Mouse (Mus musculus) CH12.LX (cell line): ENCODE data around the gene Tcea2. TPM values are rescaled to one million over a fixed set of nuclear protein-coding genes. Genes with fewer than 3 reads are reported as not detected.
A peak's percentile ranks its signal among the peaks of the same experiment; 100 is the strongest.

Source experiments
- DNase-seq: peaks from one replicate; pipeline ENCODE4 v3.0.0-alpha.2; 2013; ENCODE audit errors: extremely low read depth
- H3K27ac ChIP-seq: 2 replicates; pipeline ENCODE4 v1.5.1; 2012; ENCODE audit warnings: low read depth, mild to moderate bottlenecking, control low read depth, moderate library complexity; ENCODE audit not compliant: insufficient read depth
- H3K27me3 ChIP-seq: replicated peaks from 2 replicates; pipeline ENCODE3; 2012; ENCODE audit warnings: inconsistent platforms
- H3K36me3 ChIP-seq, 2 experiments: replicated peaks in 1 of 2; 2 replicates each; pipeline versions ENCODE3 to v1.6.1; 2012; ENCODE audit warnings: inconsistent platforms in 1 of 2, low read length in 1 of 2, mild to moderate bottlenecking in 1 of 2, mixed read lengths in 1 of 2, moderate library complexity in 1 of 2; ENCODE audit not compliant: control insufficient read depth in 1 of 2, insufficient read depth in 1 of 2
- H3K4me1 ChIP-seq, 2 experiments: 2 replicates each; pipeline ENCODE4 v1.6.1; 2012; ENCODE audit warnings: inconsistent platforms in 1 of 2, moderate library complexity in 1 of 2; ENCODE audit not compliant: insufficient read depth in 2 of 2, control insufficient read depth in 1 of 2
- H3K4me2 ChIP-seq: 2 replicates; pipeline ENCODE4 v1.6.1; 2012; ENCODE audit warnings: low read depth, mild to moderate bottlenecking, control low read depth; ENCODE audit not compliant: poor library complexity, insufficient read depth, severe bottlenecking
- H3K4me3 ChIP-seq, 3 experiments: fragments of 150-350 bp in 1 of 3; sonication (generic) in 1 of 3; replicated peaks in 1 of 3; 2 replicates each; pipeline versions ENCODE3 to v1.5.1; 2011 to 2012; ENCODE audit warnings: low read depth in 2 of 3, low read length in 2 of 3, mild to moderate bottlenecking in 2 of 3, moderate library complexity in 2 of 3, control low read depth in 1 of 3, improper control_type of control experiment in 1 of 3, inconsistent platforms in 1 of 3, mixed read lengths in 1 of 3; ENCODE audit not compliant: poor library complexity in 1 of 3
- H3K79me2 ChIP-seq: replicated peaks from 2 replicates; pipeline ENCODE4 v1.6.1; 2012; ENCODE audit warnings: mild to moderate bottlenecking, moderate library complexity; ENCODE audit not compliant: control insufficient read depth, poor library complexity, insufficient read depth, severe bottlenecking; ENCODE audit errors: extremely low read depth
- H3K9ac ChIP-seq: 2 replicates; pipeline ENCODE4 v1.6.1; 2012; ENCODE audit warnings: low read depth, mild to moderate bottlenecking, control low read depth, moderate library complexity; ENCODE audit not compliant: insufficient read depth
- H3K9me3 ChIP-seq: replicated peaks from 2 replicates; pipeline ENCODE3; 2012; ENCODE audit warnings: low read length, inconsistent platforms, mixed read lengths
- CTCF ChIP-seq, 2 experiments: IDR thresholded peaks in 1 of 2; conservative IDR thresholded peaks in 1 of 2; 2 replicates each; pipeline ENCODE4 v1.5.1; 2011 to 2012; ENCODE audit warnings: low read depth in 2 of 2, low read length in 2 of 2, improper control_type of control experiment in 1 of 2, inconsistent platforms in 1 of 2, mild to moderate bottlenecking in 1 of 2, moderate library complexity in 1 of 2
- E2F4 ChIP-seq: IDR thresholded peaks from 2 replicates; pipeline ENCODE4 v1.6.1; 2011; ENCODE audit warnings: low read depth, low read length, improper control_type of control experiment; ENCODE audit not compliant: insufficient replicate concordance
- ELF1 ChIP-seq: IDR thresholded peaks from 2 replicates; pipeline ENCODE4 v1.6.1; 2014; ENCODE audit warnings: low read depth, mild to moderate bottlenecking, inconsistent platforms, low read length, improper control_type of control experiment
- JUN ChIP-seq: IDR thresholded peaks from 2 replicates; pipeline ENCODE4 v1.6.1; 2011; ENCODE audit warnings: low read depth, mild to moderate bottlenecking, low read length, improper control_type of control experiment, moderate library complexity; ENCODE audit not compliant: insufficient read depth
- JUND ChIP-seq: conservative IDR thresholded peaks from 2 replicates; pipeline ENCODE4 v1.6.1; 2011; ENCODE audit warnings: low read depth, low read length, improper control_type of control experiment
- MAFK ChIP-seq: IDR thresholded peaks from 2 replicates; pipeline ENCODE4 v1.6.1; 2011; ENCODE audit warnings: low read length, improper control_type of control experiment; ENCODE audit not compliant: insufficient replicate concordance
- MAX ChIP-seq: IDR thresholded peaks from 2 replicates; pipeline ENCODE4 v1.6.1; 2011; ENCODE audit warnings: low read length, improper control_type of control experiment
- MXI1 ChIP-seq: IDR thresholded peaks from 2 replicates; pipeline ENCODE4 v1.6.1; 2011; ENCODE audit warnings: mild to moderate bottlenecking, low read depth, low read length, improper control_type of control experiment
- MYC ChIP-seq: IDR thresholded peaks from 2 replicates; pipeline ENCODE4 v1.6.1; 2011; ENCODE audit warnings: low read depth, mild to moderate bottlenecking, improper control_type of control experiment, low read length
- NELFE ChIP-seq: IDR thresholded peaks from 2 replicates; pipeline ENCODE4 v1.6.1; 2011; ENCODE audit warnings: low read depth, low read length, improper control_type of control experiment
- NRF1 ChIP-seq: IDR thresholded peaks from 2 replicates; pipeline ENCODE4 v1.6.1; 2014; ENCODE audit warnings: low read depth, mild to moderate bottlenecking, inconsistent platforms, low read length, improper control_type of control experiment, moderate library complexity
- RCOR1 ChIP-seq: conservative IDR thresholded peaks from 2 replicates; pipeline ENCODE4 v1.6.1; 2012; ENCODE audit warnings: low read depth, mild to moderate bottlenecking, inconsistent platforms, low read length, improper control_type of control experiment
- UBTF ChIP-seq: IDR thresholded peaks from 2 replicates; pipeline ENCODE4 v1.6.1; 2012; ENCODE audit warnings: low read depth, mild to moderate bottlenecking, inconsistent platforms, low read length, improper control_type of control experiment, moderate library complexity
- USF1 ChIP-seq: IDR thresholded peaks from 2 replicates; pipeline ENCODE4 v1.6.1; 2014; ENCODE audit warnings: low read depth, mild to moderate bottlenecking, inconsistent platforms, low read length, improper control_type of control experiment
- USF2 ChIP-seq: conservative IDR thresholded peaks from 2 replicates; pipeline ENCODE4 v1.6.1; 2011; ENCODE audit warnings: low read depth, low read length, improper control_type of control experiment
- ZC3H11A ChIP-seq: IDR thresholded peaks from 2 replicates; pipeline ENCODE4 v1.6.1; 2012; ENCODE audit warnings: low read depth, mild to moderate bottlenecking, inconsistent platforms, low read length, improper control_type of control experiment
- ZMIZ1 ChIP-seq: IDR thresholded peaks from 2 replicates; pipeline ENCODE4 v1.6.1; 2012; ENCODE audit warnings: low read depth, mild to moderate bottlenecking, inconsistent platforms, low read length, improper control_type of control experiment
- ZNF384 ChIP-seq: IDR thresholded peaks from 2 replicates; pipeline ENCODE4 v1.6.1; 2012; ENCODE audit warnings: low read depth, low read length, improper control_type of control experiment, inconsistent platforms
- dilution Hi-C: fragments of 300-500 bp; cut with MboI; formaldehyde crosslinking; loops from 2 replicates; pipeline ENCODE4 v1.14.3; 2020; ENCODE audit warnings: low sequenced_read_pairs; ENCODE audit not compliant: extremely low pct_unique_long_range_greater_than_20kb, extremely low pct_ligation_motif_present
- in situ Hi-C: fragments of 300-500 bp; cut with MboI; formaldehyde crosslinking; loops from 3 replicates; pipeline ENCODE4 v1.14.3; 2019; ENCODE audit warnings: low sequenced_read_pairs, low pct_ligation_motif_present, low pct_unique_long_range_greater_than_20kb, mixed read lengths
- polyA plus RNA-seq: library from polyadenylated mRNA; unstranded; fragments of >175 nt; gene quantifications from 2 replicates; pipeline ENCODE4 v1.2.1, GENCODE M21; 2012; ENCODE audit warnings: low read depth; ENCODE audit not compliant: insufficient read length
- total RNA-seq, 2 experiments: library from RNA; depleted of rRNA; stranded (reverse); fragments of 300-350 nt in 1 of 2; fragments of >200 nt in 1 of 2; gene quantifications; 2 replicates each; pipeline ENCODE4 v1.2.3; 2012 to 2014

The Tcea2 gene
- total and polyA plus RNA-seq, 3 experiments = 8.8 to 14.4 (median 9.2) TPM

DNA sequence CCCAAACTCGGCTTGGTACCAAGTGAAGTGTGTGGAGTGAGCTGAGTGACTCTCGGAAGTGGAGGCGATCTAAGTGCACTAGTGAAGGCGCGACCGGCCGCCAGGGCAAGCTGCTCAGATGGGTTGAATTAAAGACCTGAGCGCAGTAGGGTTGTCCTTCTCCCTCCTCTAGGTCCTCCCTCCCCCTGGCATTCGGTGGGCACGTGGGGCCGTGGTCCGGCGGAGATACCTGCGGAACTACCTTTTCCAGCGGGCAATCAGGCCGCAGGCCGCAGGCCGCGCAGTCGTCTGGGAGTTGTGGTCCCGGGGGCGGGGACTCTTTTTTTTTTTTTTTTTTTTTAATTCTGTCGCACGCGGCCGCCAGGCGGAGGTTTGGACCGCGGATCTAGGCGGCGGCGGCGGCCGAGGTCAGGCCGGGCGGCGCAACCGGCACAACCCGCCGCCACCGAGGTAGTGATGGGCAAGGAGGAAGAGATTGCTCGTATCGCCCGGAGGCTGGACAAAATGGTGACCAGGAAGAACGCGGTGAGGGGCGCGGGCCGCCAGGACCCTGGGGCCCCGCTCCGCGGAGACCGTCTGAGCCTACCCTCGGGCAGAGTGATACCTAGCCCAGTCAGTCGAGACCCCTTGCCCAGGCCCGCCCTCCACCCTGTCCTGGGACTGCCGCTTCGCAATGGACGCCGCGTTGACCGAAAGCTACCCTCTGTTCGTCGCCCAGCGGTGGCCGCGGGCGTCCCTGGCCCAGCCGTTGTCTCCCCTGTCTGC is at the start of gene Tcea2 (continued):
- TF ChIP-seq NRF1 = peak; percentile 44; the same call in 1 of the 2 replicates

DNA sequence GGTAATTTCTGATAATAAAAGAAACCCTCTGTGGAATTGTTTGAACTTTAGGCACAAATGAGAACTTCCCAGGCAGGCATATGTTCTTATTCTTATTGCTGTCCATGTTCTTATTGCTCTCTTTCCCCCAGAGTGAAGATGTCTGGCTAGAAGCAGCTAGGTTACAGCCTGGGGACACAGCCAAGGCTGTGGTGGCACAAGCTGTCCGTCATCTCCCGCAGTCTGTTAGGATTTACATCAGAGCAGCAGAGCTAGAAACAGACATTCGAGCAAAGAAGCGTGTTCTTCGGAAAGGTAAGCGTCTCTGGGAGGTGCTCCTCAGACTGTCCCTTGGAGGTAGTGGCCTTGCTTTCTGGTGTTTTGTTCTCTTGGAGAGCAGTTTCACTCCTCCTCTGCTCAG is 47.5 kb upstream of the Tcea2 start:
- TF ChIP-seq JUN (no peak), ELF1 (no peak), NELFE (no peak), ZNF384 (no peak)
- TF ChIP-seq, all 38 proteins: peak for 0
- no peak overlapping the region for H3K4me2 ChIP-seq
- 0 out of 4 replicates have a peak, but pooled peaks cover 0 to 5% of the 10 kb centered on the region in 2 experiments for H3K4me1 ChIP-seq
- H3K9me3 ChIP-seq = no peaks in the 10 kb centered on the region
- H3K27ac ChIP-seq = no peak overlapping the region
- in situ Hi-C loops (no loop called here), dilution Hi-C loops (no loop called here)
- DNase-seq = no peak
- H3K27me3 ChIP-seq = no peaks in the 10 kb centered on the region
- no peaks in the 10 kb centered on the region; the same call in 1 of the 2 replicates for H3K79me2 ChIP-seq
- H3K9ac ChIP-seq = no peak overlapping the region
- no peak overlapping the region for H3K4me3 ChIP-seq
- H3K36me3 ChIP-seq = peaks cover 53 to 79% of the 10 kb centered on the region in 2 experiments

DNA sequence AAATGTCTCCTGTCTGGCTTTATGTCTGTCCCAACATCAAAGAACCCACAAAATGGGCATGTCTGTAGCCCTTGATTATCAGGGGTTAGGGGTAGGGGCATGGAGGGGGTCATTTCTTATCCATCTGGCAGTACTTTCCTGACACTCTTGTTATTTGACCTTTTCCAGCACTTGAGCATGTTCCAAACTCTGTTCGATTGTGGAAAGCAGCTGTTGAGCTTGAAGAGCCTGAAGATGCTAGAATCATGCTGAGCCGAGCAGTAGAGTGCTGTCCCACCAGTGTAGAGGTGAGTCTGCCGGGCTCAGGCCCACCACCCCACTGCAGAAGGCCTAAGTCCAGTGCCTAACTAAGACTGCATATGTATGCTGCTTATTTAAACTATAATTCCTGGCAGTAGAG is 44.2 kb upstream of the Tcea2 start:
- in situ Hi-C loops (no loop called here), dilution Hi-C loops (no loop called here)
- Histone ChIP-seq H3K36me3 (peaks cover 60 to 88% of the 10 kb centered on the region in 2 experiments), H3K27me3 (no peaks in the 10 kb centered on the region), H3K9me3 (no peaks in the 10 kb centered on the region), H3K4me2 (no peak overlapping the region), H3K79me2 (no peaks in the 10 kb centered on the region; the same call in 1 of the 2 replicates), H3K4me1 (peaks cover 0 to 9% of the 10 kb centered on the region in 2 experiments; a peak in 2 of 4 replicates), H3K9ac (no peak overlapping the region), H3K4me3 (no peak overlapping the region), H3K27ac (no peak overlapping the region)
- no peak for DNase-seq
- no peak for TF ChIP-seq MAX
- no peak for TF ChIP-seq ZC3H11A
- TF ChIP-seq UBTF = no peak
- TF ChIP-seq ZMIZ1 = no peak
- no peak for TF ChIP-seq MXI1
- no peak for TF ChIP-seq MYC
- no peak for TF ChIP-seq MAFK
- no peak for TF ChIP-seq E2F4
- no peak for TF ChIP-seq USF1
- no peak for TF ChIP-seq CTCF (conservative IDR thresholded peaks at IDR 0.05 in 1 of 2, IDR thresholded peaks at IDR 0.05 in 1 of 2; ENCODE audit: low read depth in 2 of 2, low read length in 2 of 2)
- TF ChIP-seq JUND = no peak
- no peak for TF ChIP-seq USF2
- no peak for TF ChIP-seq RCOR1
